Mouse (Mus musculus) spleen, postnatal 4 days (tissue): Measurements from ENCODE around the gene Ifit2.
"Not testable (repeated sequence)": the region's sequence is repeated elsewhere in the genome, so short reads cannot be mapped to it uniquely, and the experiment has no call there.

Source experiments
- DNase-seq, 2 experiments: peaks; one replicate each; pipeline ENCODE4 v3.0.0; 2022; ENCODE audit warnings: low spot score in 2 of 2

Ifit2 gene

DNA sequence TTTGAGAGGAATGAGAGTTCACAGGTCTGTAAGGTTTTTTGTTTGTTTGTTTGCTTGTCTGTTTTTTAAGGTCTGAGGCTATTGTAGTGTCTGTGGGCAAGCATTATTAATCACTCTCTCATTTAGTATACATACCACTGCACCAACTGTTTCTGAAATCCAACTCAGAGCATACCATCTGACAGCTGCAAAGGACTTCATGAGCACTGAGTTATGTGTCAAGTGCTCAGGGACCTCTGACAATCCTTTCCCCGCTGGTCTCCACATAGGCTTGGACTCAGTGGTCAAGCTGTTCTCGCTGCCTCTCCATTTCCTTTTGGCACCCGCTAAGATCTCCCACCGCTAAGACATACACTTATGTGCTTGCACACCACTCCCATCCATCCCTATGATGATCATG lies 4.3 kb upstream of the Ifit2 start:
- no peak for DNase-seq

DNA sequence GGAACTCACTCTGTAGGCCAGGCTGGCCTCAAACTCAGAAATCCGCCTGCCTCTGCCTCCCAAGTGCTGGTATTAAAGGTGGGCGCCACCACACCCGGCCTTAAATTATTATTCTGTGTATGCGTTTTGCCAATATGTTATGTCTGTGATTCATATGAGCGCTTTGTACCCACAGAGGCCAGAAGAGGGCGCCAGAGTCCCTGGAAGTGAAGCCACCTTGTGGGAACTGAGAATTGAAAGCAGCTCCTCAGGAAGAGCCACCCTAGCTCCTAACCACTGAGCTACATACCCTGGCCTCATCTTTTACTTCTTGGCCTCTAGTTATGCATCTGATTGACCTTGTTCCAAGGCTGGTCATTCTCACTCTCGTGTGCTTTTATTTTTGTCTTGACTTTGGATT lies 2.5 kb upstream of the Ifit2 start:
- DNase-seq: peak; percentile 81 to 93

DNA sequence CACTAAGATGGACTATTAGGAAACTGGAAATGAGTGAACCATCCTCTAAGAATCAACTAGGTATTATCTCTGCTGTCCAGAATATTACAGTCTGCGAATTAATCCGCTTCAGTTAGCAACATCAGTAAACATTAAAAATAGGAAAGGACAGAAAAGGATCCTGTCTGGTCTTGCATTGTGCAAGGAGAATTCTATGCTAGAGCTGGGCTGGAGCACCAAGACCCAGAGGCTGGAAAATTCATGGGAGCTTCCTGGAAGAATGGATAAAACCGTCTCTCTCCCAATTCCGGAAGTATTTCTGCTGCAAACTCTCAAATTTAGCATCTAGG lies 325 bp upstream of the Ifit2 start:
- DNase-seq: no peak

DNA sequence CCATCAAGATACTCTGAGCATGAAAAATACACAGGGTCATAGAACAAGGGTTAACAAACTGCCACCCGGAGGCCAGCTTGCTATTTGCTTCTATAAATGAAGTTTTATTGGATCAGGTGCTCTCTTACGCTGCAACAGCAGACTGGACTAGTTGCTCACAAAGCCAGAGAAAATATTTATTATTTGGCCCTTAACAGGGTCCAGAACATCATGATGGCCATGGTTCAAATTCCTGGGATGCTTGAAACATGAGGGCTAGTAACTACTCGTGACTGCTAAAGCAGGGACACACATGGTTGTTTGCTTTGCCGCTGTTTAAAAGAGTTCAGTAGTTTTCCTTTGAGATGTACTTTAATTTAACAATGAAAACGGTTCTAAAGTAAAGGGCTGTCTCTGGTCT lies 1.5 kb downstream of the Ifit2 start:
- DNase-seq: no peak

DNA sequence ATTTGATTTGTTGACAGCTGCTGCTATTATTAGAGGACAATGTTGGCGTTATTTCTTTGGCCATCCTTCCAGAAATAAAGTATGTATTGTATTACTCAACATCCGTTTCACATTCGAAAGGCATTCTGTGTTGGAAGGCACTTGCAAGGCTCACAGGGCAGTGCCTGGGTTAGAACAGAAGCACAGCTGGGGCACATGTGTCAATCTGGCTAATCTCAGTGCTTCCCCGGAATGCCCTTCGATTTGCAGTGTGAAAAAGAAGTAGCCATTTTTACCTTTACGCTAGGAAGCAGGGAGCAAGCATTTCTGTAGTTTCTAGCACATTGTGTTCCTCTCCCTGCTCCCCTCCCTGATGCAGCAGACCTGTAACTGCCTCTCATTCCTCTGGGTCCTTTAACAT lies 2.5 kb downstream of the Ifit2 start:
- no peak for DNase-seq

DNA sequence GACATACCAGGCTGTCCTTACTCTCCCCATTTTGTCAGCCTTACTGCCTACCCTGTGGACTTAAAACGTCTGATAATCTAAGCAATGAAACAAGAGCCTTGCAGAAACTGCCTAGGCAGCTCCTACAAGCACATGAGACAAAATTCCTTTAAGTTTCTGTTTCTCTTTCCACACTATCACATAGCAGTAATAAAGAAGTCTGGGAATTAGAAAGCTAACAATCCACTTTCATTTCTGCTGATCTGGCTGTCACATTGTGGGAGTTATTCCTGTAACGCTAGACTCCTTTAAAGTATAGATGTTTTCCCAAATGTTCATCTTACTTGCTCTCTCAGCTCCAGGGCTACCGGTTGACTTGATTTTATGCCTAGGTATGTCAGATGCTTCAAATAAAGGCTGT lies 3.0 kb downstream of the Ifit2 start:
- no peak for DNase-seq

DNA sequence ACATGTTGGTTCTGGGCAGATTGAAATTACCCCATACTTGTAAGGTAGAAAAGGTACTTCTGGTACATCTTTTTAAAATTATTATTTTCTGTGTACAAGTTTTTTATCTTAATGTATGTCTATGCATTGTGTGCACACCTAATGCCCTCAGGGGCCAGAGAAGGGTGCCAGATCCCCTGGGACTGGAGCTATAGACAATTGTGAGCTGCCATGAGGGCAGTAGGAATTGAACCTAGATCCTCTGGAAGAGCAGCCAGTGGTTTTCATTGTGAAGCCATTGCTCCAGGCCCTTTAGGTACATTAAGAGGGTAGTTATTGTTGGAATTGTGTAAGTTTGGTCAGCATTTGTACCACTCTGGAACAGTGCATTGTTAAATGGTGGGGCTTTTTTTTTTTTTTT lies 3.6 kb downstream of the Ifit2 start:
- DNase-seq: no peak

DNA sequence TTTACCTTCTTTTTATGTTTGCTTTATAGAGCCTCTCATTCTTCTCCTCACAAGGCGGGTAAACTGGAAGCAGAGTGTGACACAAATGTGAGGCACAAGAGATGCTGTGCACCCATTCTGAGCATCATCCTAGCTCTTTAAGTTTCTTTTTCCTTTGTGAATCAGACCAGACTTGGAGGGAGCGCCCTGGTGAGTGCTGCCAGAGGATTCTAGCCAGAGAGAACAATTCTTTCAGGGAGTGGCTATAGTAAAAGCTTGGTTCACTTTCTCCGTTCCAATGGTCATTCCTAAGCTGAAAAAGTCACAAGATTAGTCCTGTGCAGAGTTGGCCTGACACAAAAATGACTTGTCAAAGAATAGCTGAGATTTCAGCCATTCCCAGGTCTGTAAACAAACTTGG lies 6.1 kb downstream of the Ifit2 start:
- no peak for DNase-seq

DNA sequence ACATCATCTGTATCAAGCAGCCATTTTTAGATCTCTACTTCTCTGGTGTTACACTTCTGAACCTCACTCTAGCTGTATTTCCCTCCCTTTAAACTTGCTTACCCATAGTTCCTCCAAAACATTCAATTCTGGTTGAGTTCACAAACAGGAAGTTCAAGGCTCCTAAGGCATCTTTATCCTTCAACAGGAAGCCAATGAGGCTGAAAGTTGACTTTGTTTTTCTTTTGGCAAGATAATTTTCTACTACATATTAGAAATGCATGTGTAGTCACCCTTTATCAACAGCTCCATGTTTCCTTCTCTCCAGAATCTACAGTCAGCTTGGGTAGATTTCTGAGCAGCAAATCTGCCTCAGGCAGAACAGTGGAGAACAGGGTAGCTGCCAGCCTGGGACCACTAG lies 12.1 kb downstream of the Ifit2 start:
- no peak for DNase-seq

DNA sequence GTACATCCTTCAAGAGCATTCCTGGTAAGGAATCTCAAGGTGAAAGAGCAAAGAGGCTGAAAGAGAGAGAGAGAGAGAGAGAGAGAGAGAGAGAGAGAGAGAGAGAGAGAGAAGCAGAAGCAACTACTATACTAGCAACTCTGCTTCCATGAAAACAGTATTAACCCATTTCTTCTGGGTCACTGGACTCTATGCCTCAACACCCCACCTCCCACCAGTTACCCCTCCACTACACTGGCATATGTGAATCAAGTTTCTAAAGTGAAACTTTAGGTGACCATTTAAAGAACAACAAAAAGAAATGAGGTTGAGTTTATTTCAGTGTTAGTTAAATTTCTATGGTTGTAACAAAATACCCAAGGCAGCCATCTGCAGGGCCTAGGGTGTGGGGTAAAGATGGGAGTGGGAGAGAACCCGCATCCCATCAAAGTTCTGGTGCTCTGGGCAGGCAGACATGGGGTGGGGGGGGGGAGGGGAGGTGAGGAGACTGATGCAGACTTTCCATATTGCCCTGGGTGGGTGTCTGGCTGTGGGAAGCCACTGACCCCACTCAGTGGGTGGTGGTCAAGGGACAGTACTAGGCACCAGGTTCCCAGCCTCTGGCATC lies 15.8 kb downstream of the Ifit2 start:
- no peak for DNase-seq

DNA sequence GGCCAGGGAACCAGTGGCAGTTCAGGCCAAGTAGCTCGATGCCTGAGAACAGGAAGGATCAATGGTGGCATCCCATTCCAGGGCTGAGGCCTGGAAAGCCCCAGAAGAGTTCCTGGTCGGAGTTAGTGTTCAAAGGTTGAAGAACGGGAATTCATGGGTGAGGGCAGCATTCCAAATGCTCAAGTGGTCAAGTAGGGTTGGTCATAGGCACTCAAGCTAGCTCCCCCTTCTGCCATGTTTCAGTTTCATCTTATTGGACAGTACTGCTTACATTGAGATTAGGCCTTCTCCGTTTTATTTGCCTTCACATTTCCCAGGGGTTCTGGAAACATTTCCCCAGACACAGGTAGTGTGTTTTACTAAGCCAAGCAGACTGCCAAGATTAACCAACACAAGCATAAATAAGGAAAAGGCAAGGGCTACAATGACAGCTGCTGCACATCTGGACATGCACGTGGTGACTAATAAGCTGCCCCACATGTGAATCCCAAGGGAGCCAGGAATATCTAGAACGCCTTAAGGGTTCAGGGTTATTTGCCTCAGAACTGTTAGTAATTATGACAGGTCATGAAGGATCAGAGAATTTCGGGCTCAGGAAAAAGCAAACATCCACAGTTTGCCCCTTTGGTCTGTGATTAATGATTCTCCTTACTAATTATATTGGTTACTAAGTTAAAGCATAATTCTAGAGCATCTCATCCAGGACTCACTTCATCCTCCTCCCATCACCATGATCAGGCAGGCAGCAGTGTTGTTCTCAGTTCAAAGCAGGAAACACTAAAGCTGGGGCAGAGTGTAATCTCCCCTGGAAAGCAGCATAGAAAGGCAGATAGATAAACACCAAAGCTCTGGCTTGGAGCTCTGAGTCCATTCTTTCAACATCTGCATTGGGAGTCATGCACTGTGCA lies 18.7 kb downstream of the Ifit2 start:
- no peak for DNase-seq

DNA sequence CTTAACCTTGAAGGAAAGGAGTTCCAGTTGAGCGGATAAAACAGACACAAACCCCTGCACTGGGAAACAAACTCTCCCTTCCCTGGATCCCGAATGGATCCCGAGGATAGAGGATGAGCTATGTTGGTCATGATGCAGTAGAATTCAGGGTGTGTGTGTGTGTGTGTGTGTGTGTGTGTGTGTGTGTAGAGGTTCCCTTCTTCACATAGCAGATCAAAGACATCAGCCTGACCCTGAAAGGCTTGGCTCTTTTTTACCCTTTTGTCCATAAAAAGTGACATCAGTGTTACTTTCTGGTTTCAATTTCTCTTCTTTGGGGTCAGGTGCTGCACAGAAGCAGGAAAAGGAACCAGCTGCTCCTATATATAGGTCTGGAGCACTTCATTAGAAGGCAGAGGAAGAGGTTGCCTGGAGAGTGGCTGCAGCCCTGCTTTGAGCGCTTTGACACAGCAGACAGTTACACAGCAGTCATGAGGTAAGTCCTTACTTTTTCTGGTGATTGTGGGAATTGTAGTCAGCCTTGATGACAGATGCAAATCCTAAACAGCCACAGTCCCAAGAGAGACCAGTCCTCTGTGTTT lies 19.5 kb downstream of the Ifit2 start:
- DNase-seq: no peak

DNA sequence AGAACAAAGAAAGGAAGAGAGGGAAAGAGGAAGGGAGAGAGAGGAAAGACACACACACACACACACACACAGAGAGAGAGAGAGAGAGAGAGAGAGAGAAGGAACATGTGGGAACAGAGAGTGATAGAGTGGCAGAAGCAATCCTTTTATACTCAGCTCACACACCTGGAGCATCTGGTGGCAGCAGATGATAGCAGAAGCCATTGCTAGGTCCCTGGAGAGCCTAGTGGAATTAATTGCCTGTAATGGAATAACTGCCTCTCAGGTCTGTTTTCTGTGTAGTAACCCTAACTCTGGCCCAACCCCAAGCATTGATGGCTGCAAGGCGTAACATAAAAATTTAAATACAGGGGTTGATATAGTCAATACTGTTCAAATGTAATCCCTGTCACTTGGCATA lies 20.6 kb downstream of the Ifit2 start:
- DNase-seq: no peak

DNA sequence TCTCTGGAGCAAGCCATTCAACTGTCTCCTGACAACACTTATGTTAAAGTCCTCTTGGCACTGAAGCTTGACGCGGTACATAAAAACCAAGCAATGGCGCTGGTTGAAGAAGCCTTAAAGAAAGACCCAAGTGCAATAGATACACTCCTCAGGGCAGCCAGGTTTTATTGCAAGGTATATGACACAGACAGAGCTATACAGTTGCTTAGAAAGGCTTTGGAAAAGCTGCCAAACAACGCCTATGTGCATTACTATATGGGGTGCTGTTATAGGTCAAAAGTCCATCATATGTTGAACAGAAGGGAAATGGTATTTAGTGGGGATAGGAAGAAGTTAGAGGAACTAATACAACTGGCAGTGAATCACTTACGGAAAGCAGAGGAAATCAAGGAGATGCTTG lies 23.2 kb downstream of the Ifit2 start:
- DNase-seq: no peak

DNA sequence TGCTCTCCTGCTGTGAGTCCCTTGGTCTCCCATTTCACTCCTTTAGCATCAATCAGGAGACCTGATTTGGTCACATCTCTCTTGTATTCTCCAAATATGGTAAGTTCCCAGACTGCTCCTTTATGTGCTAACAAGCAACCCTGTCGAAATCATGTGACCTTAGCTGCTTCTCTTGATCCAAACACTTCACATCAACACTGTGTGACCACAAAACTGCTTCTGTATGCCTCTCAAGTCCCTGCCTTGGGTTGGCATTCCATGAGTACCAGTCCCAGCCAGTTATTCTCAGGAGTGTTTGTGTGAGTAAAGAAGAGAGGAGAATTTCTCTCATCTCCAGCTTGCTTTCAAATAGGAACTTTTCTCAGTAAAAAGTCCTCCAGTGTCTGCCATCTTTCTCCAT lies 26.6 kb downstream of the Ifit2 start:
- no peak for DNase-seq

DNA sequence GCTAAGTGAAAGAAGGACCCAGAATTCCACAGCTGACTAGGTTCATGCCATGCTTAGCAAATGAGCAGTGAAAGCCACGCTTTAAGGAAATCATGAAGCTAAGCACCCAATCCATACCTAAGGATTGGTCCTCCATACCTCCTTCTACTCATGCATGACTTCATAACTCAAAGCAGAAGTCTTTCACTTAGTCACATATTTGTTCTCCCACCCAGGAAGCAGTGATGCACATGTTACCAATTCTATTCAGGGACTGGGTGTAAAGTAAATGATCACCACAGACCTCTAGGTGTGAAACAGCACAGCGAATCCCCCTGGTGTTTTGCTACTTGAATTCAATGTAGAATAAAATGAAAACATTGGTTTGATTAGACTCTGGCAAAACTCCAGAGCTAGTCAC lies 32.2 kb downstream of the Ifit2 start:
- not testable (repeated sequence) for DNase-seq

DNA sequence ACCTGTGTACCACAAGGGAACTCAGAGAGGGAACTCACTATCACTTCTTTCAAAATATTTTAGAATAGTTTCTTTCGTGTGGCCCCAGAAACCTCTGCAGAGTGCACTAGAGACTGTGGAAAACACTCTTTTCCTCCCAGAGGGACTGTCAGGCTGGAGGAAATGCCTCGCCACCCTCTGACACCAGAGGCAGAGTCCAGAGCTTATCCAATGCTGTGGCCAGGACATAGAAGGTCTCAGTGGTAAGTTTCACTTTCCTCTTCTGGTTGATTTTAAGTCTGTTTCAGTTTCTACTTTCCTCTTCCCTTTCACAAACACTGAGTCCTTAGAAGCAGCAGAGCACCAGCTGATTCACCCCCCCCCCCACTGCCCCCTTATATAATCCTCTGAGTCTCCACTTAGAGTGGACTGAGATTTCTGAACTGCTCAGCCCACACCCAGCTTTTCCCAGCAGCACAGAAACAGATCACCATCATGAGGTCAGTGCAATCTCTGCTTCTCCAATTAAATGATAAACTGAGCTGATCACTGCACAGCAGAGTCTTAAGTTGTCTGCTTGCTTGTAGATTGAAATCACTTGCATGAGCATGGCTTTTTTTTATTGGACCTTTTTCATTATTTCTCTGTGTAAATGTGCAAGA lies 32.8 kb downstream of the Ifit2 start, which contains the start of gene Ifit3:
TSS of gene Ifit3 (plus strand) at position 406 of the 641 bp plus-strand sequence.
- DNase-seq: not testable (repeated sequence)

DNA sequence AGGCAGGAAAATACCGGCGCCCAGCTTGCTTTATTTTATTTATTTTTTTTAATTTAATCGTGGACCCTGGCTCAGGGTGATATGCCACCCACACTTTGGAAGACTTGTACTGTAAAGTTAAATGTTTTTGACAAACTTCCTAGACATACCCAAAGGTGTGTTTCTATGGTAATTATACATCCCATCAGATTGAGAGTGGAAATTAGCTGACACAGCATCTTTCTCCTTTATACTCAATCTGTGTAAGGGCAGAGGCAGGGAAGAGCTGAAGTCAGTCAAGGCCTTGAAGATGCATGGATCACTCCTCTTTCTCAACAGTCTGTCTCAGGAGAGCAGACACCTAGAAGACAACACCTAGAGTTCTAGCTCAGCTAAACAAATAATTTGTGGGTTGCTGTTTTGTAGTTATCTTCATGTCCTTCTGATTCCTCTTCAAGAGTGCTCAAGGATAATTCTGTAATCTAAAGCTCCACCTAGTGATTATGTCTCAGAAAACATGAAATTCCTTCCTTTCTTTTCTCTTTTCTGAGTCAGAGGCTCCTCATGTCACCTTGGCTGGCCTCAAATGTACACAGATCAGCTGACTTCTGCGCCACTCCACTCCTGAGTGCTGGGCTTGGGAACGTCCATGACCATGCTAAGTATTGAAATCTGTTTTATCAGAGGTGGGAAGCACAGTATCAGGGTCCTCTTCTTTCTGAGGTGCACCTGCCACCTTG lies 35.4 kb downstream of the Ifit2 start:
- DNase-seq: not testable (repeated sequence)

DNA sequence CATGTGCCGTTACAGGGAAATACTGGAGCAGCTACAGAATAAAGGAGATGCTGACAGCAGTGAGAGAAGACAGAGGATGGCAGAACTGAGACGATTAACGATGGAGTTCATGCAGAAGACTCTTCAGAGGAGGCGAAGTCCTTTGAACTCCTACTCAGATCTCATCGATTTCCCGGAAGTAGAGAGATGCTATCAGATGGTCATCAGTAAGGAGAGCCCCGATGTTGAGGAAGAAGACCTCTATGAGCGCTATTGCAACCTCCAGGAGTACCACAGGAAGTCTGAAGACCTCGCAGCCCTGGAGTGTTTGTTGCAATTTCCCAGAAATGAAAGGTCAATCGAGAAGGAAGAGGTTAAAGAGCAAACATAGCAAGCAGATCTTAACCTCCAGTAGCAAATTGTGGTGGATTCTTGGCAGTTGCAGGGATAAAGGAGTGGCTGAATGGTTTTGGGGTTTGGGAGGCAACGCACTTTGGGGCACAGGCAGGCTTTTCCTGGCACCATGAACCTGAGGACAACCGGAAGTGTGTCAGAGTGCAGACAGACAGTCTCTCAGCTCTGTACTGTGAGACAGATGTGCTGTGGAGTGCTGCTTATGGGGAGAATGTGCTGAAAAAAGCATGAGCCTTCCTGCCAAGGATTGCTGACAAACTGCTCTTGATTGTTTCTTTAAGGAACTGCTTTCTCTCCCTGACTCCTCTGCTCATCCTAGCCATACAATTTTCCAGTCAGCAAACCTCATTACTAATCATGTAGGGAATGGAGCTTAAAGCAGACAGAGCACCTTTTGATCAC lies 37.6 kb downstream of the Ifit2 start:
- not testable (repeated sequence) for DNase-seq

DNA sequence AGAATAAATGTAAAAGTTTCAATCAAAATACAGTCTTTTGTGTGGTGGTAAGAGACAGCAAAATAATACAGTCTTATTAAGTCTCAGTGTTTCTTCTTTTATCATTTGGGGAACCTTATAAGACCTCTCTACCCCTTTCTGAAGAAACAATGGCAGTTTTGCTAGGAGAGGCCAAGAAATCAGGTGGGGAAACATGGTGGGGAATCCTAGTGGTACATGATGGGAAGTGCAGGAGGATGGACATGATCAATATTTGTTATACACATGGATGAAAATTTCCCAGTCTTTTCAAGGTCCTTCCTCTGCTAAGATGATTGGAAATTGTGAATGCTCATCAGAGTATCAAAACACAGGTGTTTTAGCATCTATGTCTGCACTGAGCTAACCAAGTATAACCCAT lies 38.5 kb downstream of the Ifit2 start:
- no peak for DNase-seq

DNA sequence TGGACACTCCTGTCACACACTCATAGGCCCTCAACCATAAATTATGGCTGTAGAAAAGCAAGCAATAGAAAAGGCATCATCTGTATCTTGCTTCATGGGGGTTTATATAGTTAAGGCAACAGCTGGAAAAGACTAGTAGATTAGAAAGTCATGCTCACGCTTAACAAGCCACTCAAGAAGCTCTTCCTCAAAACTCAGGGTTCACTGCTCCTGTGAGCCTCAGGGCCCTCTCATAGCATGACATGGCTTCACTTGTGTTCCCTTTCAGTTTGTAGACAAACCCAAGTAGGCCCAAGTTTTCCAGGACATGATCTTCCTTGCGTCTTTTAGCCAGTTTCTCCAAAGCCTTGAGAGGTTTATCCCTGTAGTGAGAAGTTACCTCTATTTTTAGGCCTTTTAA lies 43.0 kb downstream of the Ifit2 start:
- no peak for DNase-seq
